Mouse (Mus musculus) liver, embryonic 14.5 days (tissue): ENCODE data around the gene Ntrk3.

Source experiments
- CTCF ChIP-seq: IDR thresholded peaks from 2 replicates; pipeline ENCODE4 v1.5.1; 2016; ENCODE audit warnings: antibody characterized with exemption, low read depth, control low read depth
- EP300 ChIP-seq: IDR thresholded peaks from 2 replicates; pipeline ENCODE4 v1.6.1; 2016; ENCODE audit warnings: antibody characterized with exemption, low read depth

DNA sequence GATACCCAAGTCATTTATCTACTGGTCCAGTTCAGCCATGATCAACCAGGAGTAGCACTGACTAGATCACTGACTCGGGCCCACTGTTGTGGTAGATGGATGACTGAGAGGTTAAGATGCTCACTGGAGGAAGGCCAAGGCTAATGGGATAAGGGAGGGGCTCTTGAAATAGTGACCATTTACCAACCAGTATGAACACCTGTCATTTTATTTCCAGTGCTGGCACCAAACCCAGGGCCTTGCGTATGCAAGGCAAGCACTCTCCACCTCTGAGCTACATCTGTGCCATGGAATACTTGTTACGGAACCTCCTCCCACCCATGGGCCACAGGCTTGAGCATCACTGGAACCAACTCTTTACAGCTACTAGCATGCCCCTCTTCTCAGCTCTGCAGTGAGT, 26.0 kb upstream of the Ntrk3 start:
- TF ChIP-seq CTCF (no peak), EP300 (no peak)
